Mouse (Mus musculus) erythroid progenitor cell, adult 5-6 weeks (primary cell): ENCODE results near the gene Slc25a13. TPM values are rescaled to one million over a fixed set of nuclear protein-coding genes. Genes with fewer than 3 reads are reported as not detected.
"Not testable (repeated sequence)": the region's sequence is repeated elsewhere in the genome, so short reads cannot be mapped to it uniquely, and the experiment has no call there.

Experiments
- ATAC-seq: replicated peaks from 2 replicates; pipeline ENCODE4 v1.8.0; 2016; ENCODE audit warnings: moderate number of reproducible peaks, mild to moderate bottlenecking, moderate TSS enrichment, inconsistent platforms; ENCODE audit not compliant: poor library complexity, low FRiP score, severe bottlenecking
- total RNA-seq, 2 experiments: library from RNA; stranded (forward) in 1 of 2; stranded (reverse) in 1 of 2; fragments of 150-400 nt in 1 of 2; fragments of 186-747, 209-891 nt in 1 of 2; gene quantifications; 2 replicates each; pipeline versions ENCODE4 v1.2.3 to v1.2.4; 2015 to 2017; ENCODE audit warnings: low replicate concordance in 2 of 2

Gene Slc25a13
- total RNA-seq, 2 experiments from 2014 or later, result 0.38 to 4.2 TPM

DNA sequence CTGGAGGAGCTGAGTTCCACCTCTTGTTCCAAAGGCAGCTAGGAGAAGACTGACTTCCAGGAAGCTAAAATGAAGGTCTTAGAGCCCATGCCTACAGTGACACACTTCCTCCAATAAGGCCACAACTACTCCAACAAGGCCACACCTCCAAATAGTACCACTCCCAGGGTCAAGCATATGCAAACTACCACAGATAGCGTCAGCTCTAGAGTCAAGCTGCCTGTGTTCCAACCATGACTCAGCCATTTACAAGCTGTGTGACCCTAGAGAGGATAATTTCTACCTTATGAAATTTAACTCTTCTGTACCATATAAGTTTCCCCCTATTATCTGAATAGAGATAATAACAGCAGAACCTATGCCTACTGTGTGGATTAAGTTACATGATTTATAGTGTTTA is 9.6 kb downstream of the Slc25a13 start:
- peak; percentile 52; the same call in 1 of the 2 replicates for ATAC-seq

- no peak for ATAC-seq
Measured at GRCm38 (mm10) chr6:6205599-6206165, 11.3 kb downstream of the Slc25a13 start.

GRCm38 (mm10) chr6:6202451-6202850 is 14.5 kb downstream of the Slc25a13 start:
- ATAC-seq, result no peak

- ATAC-seq, result no peak
Measured at GRCm38 (mm10) chr6:6201977-6202376, 15.0 kb downstream of the Slc25a13 start.

DNA sequence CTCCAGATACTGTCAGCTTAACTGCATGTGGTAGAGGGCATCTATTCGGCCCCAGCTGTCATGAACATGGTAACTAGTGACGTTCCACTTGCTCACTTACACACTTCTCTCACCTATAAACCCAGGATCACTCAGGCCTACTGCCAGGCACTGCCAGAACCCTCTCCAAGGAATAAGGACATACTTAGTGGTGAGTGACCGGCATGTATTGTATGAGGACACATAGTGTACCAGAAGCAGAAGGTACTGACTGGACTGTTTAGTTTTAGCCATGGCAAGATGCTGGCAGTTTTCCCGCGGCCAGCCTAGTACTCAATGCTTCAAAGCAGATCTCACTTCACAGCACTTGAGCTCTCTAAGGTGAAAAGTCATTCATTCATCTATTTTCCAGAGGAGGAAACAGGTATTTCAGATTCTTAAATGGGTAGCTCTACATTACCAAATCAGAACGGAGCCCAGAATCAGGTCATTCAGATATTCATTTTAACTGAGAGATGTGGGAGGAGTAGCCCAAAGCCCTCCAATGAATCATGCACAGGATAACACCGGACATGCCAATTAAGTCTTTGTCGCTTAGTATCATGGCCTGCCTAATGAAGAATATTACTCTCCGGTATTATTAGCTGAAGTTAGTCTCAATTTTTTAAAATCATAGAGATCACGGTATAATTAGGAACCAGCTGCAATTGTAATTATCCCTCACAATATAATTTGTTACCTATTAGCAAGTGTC is 17.7 kb downstream of the Slc25a13 start:
- ATAC-seq, result no peak

DNA sequence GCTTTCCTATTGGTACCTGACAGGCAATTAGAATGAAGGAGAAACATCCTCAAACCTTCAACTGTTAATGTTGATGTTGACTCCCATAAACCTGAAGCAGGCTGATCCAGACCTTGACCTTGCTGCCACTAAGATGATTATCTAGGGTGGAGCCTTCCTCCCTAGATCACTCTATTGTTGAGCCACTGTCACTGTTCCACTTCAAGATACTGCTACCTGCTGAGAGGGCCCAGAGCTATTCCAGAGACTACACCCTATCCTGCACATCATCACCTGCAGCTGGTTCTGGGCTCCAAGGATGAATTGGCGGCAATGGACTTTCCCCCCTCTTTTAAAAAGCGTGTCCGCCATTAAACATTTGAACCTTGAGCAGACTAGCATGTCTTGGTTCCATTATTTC is 18.9 kb downstream of the Slc25a13 start:
- ATAC-seq, result not testable (repeated sequence)

GRCm38 (mm10) chr6:6197339-6197738 is 19.6 kb downstream of the Slc25a13 start:
- ATAC-seq, result no peak

DNA sequence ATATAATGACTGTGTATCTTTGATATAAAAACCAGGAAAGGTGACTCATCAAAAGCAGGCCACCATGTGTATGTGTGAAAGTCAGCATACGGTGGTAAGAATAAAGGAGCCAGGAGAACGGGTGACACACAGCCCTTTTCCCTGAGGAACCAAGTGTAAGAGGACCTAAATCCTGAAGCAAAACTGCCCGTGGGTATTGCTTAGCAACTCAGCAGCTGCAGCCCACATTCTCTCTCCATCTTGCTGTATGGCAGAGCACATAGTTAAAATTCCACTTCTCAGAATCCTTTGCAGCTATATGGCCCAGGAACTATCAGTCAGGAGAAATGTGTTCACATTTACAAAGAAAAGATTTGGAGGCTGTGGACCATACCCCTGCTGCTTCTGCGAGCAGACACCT is 20.4 kb downstream of the Slc25a13 start:
- ATAC-seq, result no peak

DNA sequence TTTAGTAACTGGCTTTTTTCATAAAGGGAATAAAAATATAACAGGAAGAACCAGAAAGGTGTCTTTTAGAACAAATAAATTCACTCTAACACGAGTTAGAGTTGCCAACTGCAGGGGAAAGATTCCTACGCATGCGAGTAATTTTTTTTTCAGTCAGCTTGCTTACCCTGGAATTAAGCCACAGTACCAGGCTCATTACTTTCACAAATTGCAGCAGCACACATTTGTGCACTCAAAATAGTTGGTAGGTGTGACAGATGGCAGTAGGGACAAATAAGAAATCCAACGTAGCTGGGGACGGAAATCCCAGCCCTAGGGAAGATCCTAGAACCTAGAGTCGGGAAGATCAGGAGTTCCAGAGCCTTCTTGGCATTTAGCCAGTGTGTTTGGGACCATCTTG is 22.1 kb downstream of the Slc25a13 start:
- no peak for ATAC-seq

DNA sequence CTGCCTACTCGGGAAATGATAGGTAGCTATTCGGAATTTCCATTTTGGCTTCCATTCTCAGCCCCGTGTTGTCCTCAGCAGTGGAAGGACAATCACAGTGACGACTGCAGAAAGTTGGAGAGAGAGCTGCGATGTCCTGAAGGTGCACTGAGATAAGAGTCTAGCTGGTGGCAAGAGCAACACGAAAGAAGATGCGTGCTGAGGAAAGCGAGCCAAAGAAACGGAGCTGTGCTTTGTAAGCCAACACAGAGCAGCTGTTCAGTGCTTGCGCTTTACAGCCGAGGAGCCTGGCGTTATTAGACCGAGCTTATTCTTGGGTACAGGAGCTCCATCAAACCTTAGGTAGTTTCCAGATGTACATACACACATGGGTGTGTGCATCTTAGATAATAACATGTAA is 23.1 kb downstream of the Slc25a13 start:
- ATAC-seq, result no peak

DNA sequence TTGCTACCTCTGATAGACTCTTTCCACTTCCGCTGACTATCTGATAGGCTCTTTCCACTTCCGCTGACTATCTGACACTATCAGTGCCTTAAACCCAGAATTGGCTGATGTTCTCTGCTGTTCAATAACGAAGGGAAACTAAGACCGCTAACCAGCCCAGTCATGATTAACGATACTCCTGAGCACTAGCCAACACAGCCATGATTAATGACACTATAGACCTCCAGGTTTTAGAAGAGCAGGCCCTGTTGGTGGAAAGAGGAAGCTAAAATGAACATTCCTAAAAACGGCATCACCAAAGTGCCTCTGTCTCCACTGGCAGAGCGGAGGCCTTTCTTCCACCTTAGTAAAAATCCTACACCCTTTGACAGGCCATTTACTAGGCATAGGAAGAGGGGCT is 24.6 kb downstream of the Slc25a13 start:
- ATAC-seq, result no peak

GRCm38 (mm10) chr6:6191596-6192337 is 25.2 kb downstream of the Slc25a13 start:
- no peak for ATAC-seq

DNA sequence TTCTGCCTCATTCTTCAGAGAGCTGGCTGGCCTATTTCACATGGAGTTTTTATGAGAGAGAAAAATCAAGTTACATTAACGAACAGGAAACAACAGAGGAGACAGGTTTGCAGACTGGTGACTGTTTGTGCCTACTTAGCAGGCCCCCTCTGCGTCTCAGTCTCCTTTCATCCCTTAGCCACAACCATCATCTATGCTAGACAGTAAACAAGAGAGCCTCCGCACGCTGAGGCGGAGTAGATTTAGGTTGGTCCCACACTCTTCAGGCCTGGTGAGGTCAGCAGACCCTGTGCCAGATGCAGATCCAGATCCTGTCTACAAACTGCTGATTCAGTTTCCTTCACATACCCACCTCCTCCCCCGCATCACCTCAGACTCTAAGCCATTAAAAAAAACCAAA is 28.0 kb downstream of the Slc25a13 start:
- ATAC-seq, result no peak

GRCm38 (mm10) chr6:6186468-6186867 is 30.5 kb downstream of the Slc25a13 start:
- ATAC-seq, result no peak

DNA sequence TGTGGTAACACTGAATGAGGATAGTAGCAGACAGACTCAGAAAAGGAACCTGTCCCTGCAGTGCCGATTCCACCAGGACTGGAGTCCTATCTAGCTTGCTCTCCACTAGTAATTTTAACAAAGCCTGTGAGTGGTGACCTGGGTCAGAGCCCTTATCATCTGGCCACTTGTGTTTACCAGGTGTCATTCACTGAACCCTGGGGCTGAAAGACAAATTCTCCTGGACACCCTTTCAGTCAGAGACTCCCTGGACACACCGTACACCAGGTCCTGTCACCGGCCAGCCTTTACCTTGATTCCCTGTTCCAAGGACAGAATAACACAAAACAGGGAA is 31.3 kb downstream of the Slc25a13 start:
- ATAC-seq, result no peak

DNA sequence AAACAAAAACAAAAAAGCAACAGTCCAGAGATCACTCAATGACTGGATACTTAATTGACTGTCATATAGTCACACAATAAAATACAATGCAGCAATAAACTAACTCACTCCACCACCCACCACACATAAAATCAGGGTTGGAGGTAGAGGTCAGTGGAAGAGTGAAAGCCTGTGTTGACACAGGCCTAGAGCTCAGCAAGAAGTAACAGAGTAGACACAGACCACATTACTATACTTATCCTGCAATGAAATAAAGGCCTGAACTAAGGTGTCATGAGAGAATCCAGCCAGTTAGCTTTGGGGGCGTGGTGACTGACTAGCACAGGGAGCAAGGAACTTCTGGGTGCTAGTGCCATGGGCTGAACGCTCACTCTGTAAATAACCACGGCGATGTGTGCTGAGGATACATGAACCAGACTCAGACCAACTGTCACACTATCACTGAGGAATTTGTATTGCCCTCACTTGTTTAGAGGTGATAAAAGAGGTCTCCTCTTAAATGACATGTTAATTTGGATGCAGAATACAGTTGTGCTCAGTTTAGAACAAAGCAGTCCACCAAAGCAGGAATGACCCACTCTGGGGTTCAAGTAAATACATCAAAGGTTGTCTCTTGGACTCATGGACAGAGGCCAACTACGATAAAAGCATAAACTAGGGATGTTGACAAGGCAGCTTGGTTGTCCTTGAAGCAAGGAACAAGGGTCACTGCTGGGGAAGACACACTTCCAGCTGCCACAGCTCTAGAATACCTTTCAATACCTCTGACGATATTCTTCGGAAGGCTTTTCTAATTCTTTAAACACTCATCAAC is 31.8 kb downstream of the Slc25a13 start:
- no peak for ATAC-seq

DNA sequence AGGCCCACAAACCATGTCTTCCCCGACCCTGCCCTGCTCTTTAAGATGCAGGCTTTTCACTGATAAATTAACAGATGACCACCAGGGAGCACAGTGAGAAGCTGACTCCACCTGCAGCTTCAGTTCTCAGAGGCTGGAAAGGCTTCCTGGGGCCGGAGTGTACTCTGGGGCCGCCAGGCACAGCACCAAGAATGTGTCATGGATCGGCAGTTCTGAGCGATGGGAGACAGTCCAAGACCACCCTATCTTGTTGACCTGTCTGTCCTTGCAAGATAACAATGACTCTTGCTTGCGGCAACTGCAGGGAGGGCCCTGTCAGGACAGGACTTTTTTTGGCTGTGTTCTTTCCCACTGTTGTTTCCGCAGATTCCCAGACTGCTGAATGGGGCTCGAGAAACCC is 33.4 kb downstream of the Slc25a13 start:
- ATAC-seq, result no peak

DNA sequence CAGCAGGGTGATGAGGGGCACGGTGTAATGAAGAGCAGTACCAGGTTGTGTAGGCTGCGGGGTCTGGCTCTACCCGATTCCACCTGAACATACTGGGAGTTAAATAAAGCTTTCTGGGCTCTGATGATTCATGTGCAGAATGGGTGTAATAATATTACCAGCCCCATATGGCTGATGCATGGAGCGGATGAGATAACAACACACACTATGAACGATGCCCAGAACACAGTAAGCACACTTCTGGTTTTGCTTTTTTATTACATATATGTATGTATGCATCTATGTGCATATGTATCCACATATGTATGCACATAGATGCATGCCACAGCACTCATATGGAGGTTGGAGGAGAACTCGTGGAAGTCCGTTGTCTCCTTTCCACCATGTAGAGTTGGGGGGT is 34.8 kb downstream of the Slc25a13 start:
- ATAC-seq, result no peak

DNA sequence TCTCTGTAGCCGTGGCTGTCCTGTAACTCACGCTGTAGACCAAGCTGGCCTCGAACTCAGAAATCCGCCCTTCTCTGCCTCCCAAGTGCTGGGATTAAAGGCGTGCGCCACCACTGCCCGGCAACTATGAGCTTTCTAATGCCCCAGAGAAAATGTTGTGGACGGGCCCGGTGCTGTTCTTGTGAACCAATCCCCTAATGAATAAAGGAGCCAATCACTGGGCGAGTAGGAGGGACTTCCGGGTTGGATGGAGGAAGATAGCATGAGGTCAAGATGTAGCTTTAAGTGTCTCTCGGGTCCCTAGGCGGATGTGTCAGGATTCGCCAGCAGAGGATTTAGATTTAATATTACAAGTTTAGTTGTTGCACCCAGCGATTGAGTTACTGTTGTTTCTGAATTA is 38.6 kb downstream of the Slc25a13 start:
- not testable (repeated sequence) for ATAC-seq

GRCm38 (mm10) chr6:6175350-6175971 is 41.5 kb downstream of the Slc25a13 start:
- ATAC-seq, result no peak
